Mouse (Mus musculus): ENCODE measurements around the gene Spns3. TPM values are rescaled to one million over a fixed set of nuclear protein-coding genes. Genes with fewer than 3 reads are reported as not detected.

Spns3 gene
- total and polyA plus RNA-seq, 3 experiments, result 0.31 TPM; not detected in 2

DNA sequence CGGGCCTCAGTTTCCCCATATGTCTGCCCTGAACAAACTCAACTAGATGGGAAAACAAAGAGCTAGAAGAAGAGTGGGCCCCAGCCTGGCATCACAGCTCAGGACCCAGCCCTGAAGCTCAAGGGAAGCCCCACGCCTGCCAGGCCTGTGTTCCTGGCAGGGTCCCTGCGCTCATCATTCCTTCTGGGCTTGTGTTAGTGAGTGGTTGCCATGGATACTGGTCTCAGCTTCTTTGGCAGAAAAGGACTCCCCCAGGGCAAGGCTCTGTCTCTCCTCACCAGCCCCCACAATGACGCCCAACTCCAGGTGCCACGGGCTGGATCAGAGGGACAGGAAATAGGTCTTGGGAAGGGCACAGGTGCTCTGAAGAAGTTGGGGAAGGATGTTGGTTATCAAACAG is 65.1 kb downstream of the Spns3 start:
- no peak for DNase-seq
- no peak overlapping the region for H3K4me3 ChIP-seq
- H3K79me2 ChIP-seq (replicated peaks; ENCODE audit: control insufficient read depth, insufficient read depth, low read length), result no peaks in the 10 kb centered on the region
- no peak overlapping the region for H3K9ac ChIP-seq (ENCODE audit: low read depth, low read length)
- 54% methylated on average over 5 of the region's 5 CpGs for WGBS
- H3K27ac ChIP-seq, result no peak overlapping the region; the same call in 1 of the 2 replicates
- TF ChIP-seq EP300 (IDR thresholded peaks at IDR 0.05; ENCODE audit: insufficient read depth, low read depth, low read length), result no peak
- TF ChIP-seq CTCF (IDR thresholded peaks at IDR 0.05), result no peak
- no peak for TF ChIP-seq POLR2A (IDR thresholded peaks at IDR 0.05; ENCODE audit: insufficient read depth, low read depth, low read length)
- no peaks in the 10 kb centered on the region for H3K27me3 ChIP-seq (ENCODE audit: control insufficient read depth, insufficient read depth, low read length)
- peaks cover 21% of the 10 kb centered on the region for H3K4me1 ChIP-seq (ENCODE audit: control insufficient read depth, insufficient read depth, low read length)
- intact Hi-C loops (cut with DNase I), result loop anchor here (2.0 to 5.0 kb wide), 2 partner anchors 18 to 38 kb away; no protein-coding TSS in a partner anchor
- H3K36me3 ChIP-seq (ENCODE audit: control insufficient read depth, insufficient read depth, low read length), result no peaks in the 10 kb centered on the region

DNA sequence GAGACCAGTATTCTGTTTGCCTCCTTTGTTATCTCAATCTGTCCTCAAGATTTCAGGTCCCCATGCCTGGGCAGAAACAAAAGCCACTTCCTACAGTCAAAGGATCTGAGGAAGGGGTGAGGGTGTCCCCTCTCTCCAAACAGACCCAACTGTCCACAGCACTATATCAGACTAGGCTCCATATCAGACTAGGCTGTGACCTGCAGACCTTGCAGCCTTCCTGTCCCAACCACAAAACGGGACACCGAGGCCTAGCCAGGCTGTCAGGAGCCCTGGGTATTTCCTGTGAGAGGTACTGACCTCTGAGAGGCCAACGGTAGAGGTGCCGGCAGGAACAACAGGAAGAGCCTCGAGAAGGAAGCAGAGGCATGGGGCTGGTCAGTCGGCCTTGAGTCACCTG is 65.8 kb downstream of the Spns3 start:
- Histone ChIP-seq H3K4me1 (ENCODE audit: control insufficient read depth, insufficient read depth, low read length) (peaks cover 21% of the 10 kb centered on the region), H3K4me3 (no peak overlapping the region), H3K9ac (ENCODE audit: low read depth, low read length) (no peak overlapping the region), H3K27me3 (ENCODE audit: control insufficient read depth, insufficient read depth, low read length) (no peaks in the 10 kb centered on the region), H3K36me3 (ENCODE audit: control insufficient read depth, insufficient read depth, low read length) (no peaks in the 10 kb centered on the region), H3K79me2 (replicated peaks; ENCODE audit: control insufficient read depth, insufficient read depth, low read length) (no peaks in the 10 kb centered on the region), H3K27ac (no peak overlapping the region; the same call in 1 of the 2 replicates)
- no peak for DNase-seq
- WGBS, result 25% methylated on average over 6 of the region's 6 CpGs
- intact Hi-C loops (cut with DNase I), result loop anchor here (2.0 kb wide), 1 partner anchor 18 kb away; no protein-coding TSS in a partner anchor
- TF ChIP-seq POLR2A (IDR thresholded peaks at IDR 0.05; ENCODE audit: insufficient read depth, low read depth, low read length), result no peak
- no peak for TF ChIP-seq EP300 (IDR thresholded peaks at IDR 0.05; ENCODE audit: insufficient read depth, low read depth, low read length)
- TF ChIP-seq CTCF (IDR thresholded peaks at IDR 0.05), result no peak

DNA sequence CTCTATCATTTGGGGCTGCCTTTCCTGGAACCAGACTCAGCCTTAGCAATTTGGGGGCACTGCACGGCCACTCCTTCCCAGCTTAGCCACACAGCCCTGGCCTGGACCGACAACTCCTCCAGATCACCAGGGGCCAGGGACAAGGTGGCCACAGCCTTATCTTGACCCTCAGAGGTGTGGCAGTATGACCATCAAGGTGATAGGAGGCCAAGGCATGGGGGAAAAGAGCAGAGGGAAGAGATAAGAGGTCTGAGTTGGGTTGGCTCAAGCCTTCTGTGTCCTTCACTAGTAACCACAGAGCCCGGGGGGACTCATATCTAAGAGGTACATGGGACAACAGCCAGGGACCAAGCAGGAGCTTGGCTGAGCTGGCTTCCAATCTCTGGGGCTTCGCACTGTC is 68.4 kb downstream of the Spns3 start:
- Histone ChIP-seq H3K4me3 (no peak overlapping the region), H3K79me2 (replicated peaks; ENCODE audit: control insufficient read depth, insufficient read depth, low read length) (no peaks in the 10 kb centered on the region), H3K4me1 (ENCODE audit: control insufficient read depth, insufficient read depth, low read length) (peaks cover 30% of the 10 kb centered on the region), H3K27me3 (ENCODE audit: control insufficient read depth, insufficient read depth, low read length) (no peaks in the 10 kb centered on the region), H3K36me3 (ENCODE audit: control insufficient read depth, insufficient read depth, low read length) (peaks cover 2% of the 10 kb centered on the region; the same call in 1 of the 2 replicates), H3K27ac (no peak overlapping the region; the same call in 1 of the 2 replicates), H3K9ac (ENCODE audit: low read depth, low read length) (no peak overlapping the region)
- intact Hi-C loops (cut with DNase I), result no loop called here
- DNase-seq, result no peak
- 45% methylated on average over 4 of the region's 4 CpGs for WGBS
- no peak for TF ChIP-seq CTCF (IDR thresholded peaks at IDR 0.05)
- TF ChIP-seq EP300 (IDR thresholded peaks at IDR 0.05; ENCODE audit: insufficient read depth, low read depth, low read length), result no peak
- TF ChIP-seq POLR2A (IDR thresholded peaks at IDR 0.05; ENCODE audit: insufficient read depth, low read depth, low read length), result no peak

DNA sequence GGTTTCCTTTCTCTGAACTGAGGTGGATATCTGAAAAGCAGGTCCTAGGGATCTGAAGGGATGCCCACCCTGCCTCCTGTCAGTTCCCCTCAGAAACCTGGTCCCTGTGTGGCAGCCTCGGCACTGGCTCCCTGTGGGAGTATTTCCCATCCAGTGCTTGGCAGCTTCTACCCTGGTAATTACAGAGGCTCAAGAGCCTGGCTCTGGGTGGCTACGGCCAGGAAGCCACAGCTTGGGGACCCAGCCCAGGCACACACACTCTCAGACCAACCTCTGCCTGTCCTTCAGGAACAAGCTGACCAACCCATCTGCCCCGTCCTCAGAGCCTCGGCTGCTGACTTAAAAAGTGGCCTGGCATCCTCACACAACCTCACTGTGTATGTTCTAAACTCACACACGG is 69.0 kb downstream of the Spns3 start:
- 33% methylated on average over 5 of the region's 5 CpGs for WGBS
- H3K36me3 ChIP-seq (ENCODE audit: control insufficient read depth, insufficient read depth, low read length), result peaks cover 2% of the 10 kb centered on the region; the same call in 1 of the 2 replicates
- TF ChIP-seq CTCF (IDR thresholded peaks at IDR 0.05) (no peak), EP300 (IDR thresholded peaks at IDR 0.05; ENCODE audit: insufficient read depth, low read depth, low read length) (no peak), POLR2A (IDR thresholded peaks at IDR 0.05; ENCODE audit: insufficient read depth, low read depth, low read length) (no peak)
- H3K27ac ChIP-seq, result no peak overlapping the region; the same call in 1 of the 2 replicates
- H3K9ac ChIP-seq (ENCODE audit: low read depth, low read length), result no peak overlapping the region
- no peak overlapping the region for H3K4me3 ChIP-seq
- H3K79me2 ChIP-seq (replicated peaks; ENCODE audit: control insufficient read depth, insufficient read depth, low read length), result no peaks in the 10 kb centered on the region
- H3K27me3 ChIP-seq (ENCODE audit: control insufficient read depth, insufficient read depth, low read length), result no peaks in the 10 kb centered on the region
- H3K4me1 ChIP-seq (ENCODE audit: control insufficient read depth, insufficient read depth, low read length), result peaks cover 35% of the 10 kb centered on the region
- intact Hi-C loops (cut with DNase I), result no loop called here
- DNase-seq, result no peak

DNA sequence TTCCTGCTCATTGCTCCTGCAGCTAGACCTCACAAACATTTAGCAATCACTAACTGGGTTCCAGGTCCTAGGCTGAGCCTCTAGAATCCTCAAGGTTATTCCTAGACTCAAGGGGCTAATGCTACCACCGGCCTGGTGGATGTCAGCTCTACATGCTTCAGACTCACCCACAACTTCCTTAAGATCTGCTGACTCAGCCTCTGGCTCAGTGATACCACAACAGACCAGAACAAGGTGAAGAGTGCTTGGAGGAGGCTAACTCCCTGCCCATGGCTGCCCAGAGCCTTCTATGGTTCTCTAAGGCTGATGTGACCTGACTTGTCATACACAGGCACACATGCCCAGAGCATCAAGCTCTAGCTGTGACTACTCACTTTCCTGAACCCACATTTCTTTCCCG is 70.8 kb downstream of the Spns3 start:
- H3K4me1 ChIP-seq (ENCODE audit: control insufficient read depth, insufficient read depth, low read length), result peaks cover 42% of the 10 kb centered on the region
- no peak for TF ChIP-seq CTCF (IDR thresholded peaks at IDR 0.05)
- no peak for TF ChIP-seq EP300 (IDR thresholded peaks at IDR 0.05; ENCODE audit: insufficient read depth, low read depth, low read length)
- TF ChIP-seq POLR2A (IDR thresholded peaks at IDR 0.05; ENCODE audit: insufficient read depth, low read depth, low read length), result no peak
- H3K27ac ChIP-seq, result peak overlapping the region; percentile 13; the same call in 1 of the 2 replicates
- no peak overlapping the region for H3K9ac ChIP-seq (ENCODE audit: low read depth, low read length)
- DNase-seq, result no peak
- no peak overlapping the region for H3K4me3 ChIP-seq
- H3K36me3 ChIP-seq (ENCODE audit: control insufficient read depth, insufficient read depth, low read length), result peaks cover 2% of the 10 kb centered on the region; the same call in 1 of the 2 replicates
- no peaks in the 10 kb centered on the region for H3K79me2 ChIP-seq (replicated peaks; ENCODE audit: control insufficient read depth, insufficient read depth, low read length)
- intact Hi-C loops (cut with DNase I), result no loop called here
- H3K27me3 ChIP-seq (ENCODE audit: control insufficient read depth, insufficient read depth, low read length), result no peaks in the 10 kb centered on the region
- WGBS, result 59% methylated on average over 2 of the region's 2 CpGs

DNA sequence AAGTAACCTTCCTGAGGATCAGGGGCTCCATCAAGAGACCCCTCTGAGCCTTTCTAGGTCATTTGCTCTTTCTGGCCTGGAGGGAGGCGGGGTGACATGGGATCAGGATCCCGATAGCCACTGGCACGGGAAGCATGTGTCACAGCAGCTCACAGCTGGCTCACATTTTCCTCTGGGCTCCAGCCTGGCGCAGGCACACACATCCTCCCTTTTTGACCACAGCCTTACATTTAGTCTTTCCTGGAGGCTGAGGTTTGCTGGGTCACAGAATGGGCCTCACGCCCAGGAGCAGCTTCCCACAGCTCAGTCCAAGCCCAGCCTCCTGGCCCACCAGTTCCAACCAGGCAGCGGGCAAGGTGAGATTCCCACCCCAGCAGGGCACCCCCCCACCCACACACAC is 72.1 kb downstream of the Spns3 start:
- intact Hi-C loops (cut with DNase I), result no loop called here
- peak in 1 of 2 experiments; percentile 41 for DNase-seq
- Histone ChIP-seq H3K79me2 (replicated peaks; ENCODE audit: control insufficient read depth, insufficient read depth, low read length) (no peaks in the 10 kb centered on the region), H3K4me1 (ENCODE audit: control insufficient read depth, insufficient read depth, low read length) (peaks cover 41% of the 10 kb centered on the region), H3K9ac (ENCODE audit: low read depth, low read length) (no peak overlapping the region), H3K27me3 (ENCODE audit: control insufficient read depth, insufficient read depth, low read length) (no peaks in the 10 kb centered on the region), H3K36me3 (ENCODE audit: control insufficient read depth, insufficient read depth, low read length) (peaks cover 2% of the 10 kb centered on the region; the same call in 1 of the 2 replicates), H3K27ac (peak overlapping the region; percentile 68), H3K4me3 (no peak overlapping the region)
- WGBS, result 27% methylated on average over 6 of the region's 6 CpGs
- TF ChIP-seq EP300 (IDR thresholded peaks at IDR 0.05; ENCODE audit: insufficient read depth, low read depth, low read length) (no peak), POLR2A (IDR thresholded peaks at IDR 0.05; ENCODE audit: insufficient read depth, low read depth, low read length) (no peak), CTCF (IDR thresholded peaks at IDR 0.05) (no peak)
